8 mouse cellular contexts compared by ENCODE assay signal in the genomic region with DNA sequence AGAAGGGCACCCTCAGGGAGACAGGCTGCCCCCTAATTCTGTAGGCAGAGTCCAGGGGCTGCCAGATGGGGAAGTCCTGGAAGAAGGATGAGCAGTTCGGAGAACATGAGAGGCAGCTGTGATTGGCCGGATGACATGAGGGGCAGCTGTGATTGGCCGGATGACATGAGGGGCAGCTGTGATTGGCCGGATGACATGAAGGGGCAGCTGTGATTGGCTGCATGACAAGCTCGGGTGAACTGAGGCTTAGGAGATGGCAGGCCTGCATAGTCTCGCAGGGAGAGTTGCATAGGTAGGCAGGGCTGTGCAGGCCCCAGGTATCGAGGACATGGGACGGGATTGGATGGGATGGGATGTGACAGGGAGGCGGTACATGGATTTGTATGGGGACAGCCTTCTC. TPM values are rescaled to one million over a fixed set of nuclear protein-coding genes. Genes with fewer than 3 reads are reported as not detected.
A peak's percentile ranks its signal among the peaks of the same experiment; 100 is the strongest.
DNase-seq lines count a peak whose midpoint lies in the region; ATAC-seq and TF ChIP-seq lines count a peak whose summit lies in the region.

No protein-coding gene starts in this region.

- peaks cover 7% of the 10 kb centered on the region; the same call in 1 of the 2 replicates for H3K4me1 ChIP-seq in hindbrain, postnatal 0 days (ENCODE audit: insufficient read depth, low read length)
- H3K4me1 ChIP-seq in midbrain, embryonic 15.5 days, result peaks cover 10% of the 10 kb centered on the region

- no peak overlapping the region for H3K4me3 ChIP-seq in hindbrain, postnatal 0 days (ENCODE audit: low read length)
- 0 out of 2 replicates have a peak overlapping the region, but pooled peaks have one; percentile 8 for H3K4me3 ChIP-seq in midbrain, embryonic 15.5 days

- no peaks in the 10 kb centered on the region for H3K36me3 ChIP-seq in hindbrain, postnatal 0 days (ENCODE audit: insufficient read depth, low read length)
- H3K36me3 ChIP-seq in midbrain, embryonic 15.5 days (replicated peaks), result no peaks in the 10 kb centered on the region

- no peak overlapping the region for H3K9ac ChIP-seq in hindbrain, postnatal 0 days (replicated peaks; ENCODE audit: low read length)
- no peak overlapping the region for H3K9ac ChIP-seq in midbrain, embryonic 15.5 days

- no peak for TF ChIP-seq CTCF in hindbrain, postnatal 0 days (IDR thresholded peaks at IDR 0.05; ENCODE audit: low read depth)

- peak; percentile 46 to 61 for DNase-seq in kidney, postnatal 4 days
- DNase-seq in kidney, adult 11 months, result no peak
- peak; percentile 73 for DNase-seq in embryo, embryonic 11 days
- peak; percentile 57 for DNase-seq in hindbrain, postnatal 0 days (ENCODE audit: low spot score)
- no peak for DNase-seq in T-cell, adult 2 months (ENCODE audit: low spot score)
- no peak for DNase-seq in left cerebral cortex, adult 18-20 months (ENCODE audit: low spot score in 2 of 2)

- H3K27me3 ChIP-seq in hindbrain, postnatal 0 days (ENCODE audit: insufficient read depth, low read length), result no peaks in the 10 kb centered on the region
- H3K27me3 ChIP-seq in midbrain, embryonic 15.5 days (replicated peaks), result no peaks in the 10 kb centered on the region

- H3K9me3 ChIP-seq in hindbrain, postnatal 0 days (ENCODE audit: low read length), result no peaks in the 10 kb centered on the region
- H3K9me3 ChIP-seq in midbrain, embryonic 15.5 days, result no peaks in the 10 kb centered on the region

- WGBS in hindbrain, postnatal 0 days, result 16% methylated on average over 9 of the region's 9 CpGs
- 8% methylated on average over 9 of the region's 9 CpGs for WGBS in midbrain, embryonic 15.5 days

- no peak overlapping the region for H3K4me2 ChIP-seq in hindbrain, postnatal 0 days (ENCODE audit: low read depth, low read length)
- peak overlapping the region; percentile 38 for H3K4me2 ChIP-seq in midbrain, embryonic 15.5 days

- no peak overlapping the region for H3K27ac ChIP-seq in hindbrain, postnatal 0 days
- H3K27ac ChIP-seq in midbrain, embryonic 15.5 days, result 0 out of 2 replicates have a peak overlapping the region, but pooled peaks have one; percentile 18

- ATAC-seq in hindbrain, postnatal 0 days, result peak; percentile 53
- peak; percentile 83 for ATAC-seq in midbrain, embryonic 15.5 days (replicated peaks)
- ATAC-seq in erythroid progenitor cell, adult 5-6 weeks (replicated peaks; ENCODE audit: low FRiP score, poor library complexity, severe bottlenecking), result no peak

RNA-seq across cellular contexts. Expression of a gene that starts 13.7 kb away (rescaled TPM):
- total RNA-seq in hindbrain, postnatal 0 days (2014; rRNA removed), result 10.2 and 10.8 TPM in 2 replicates
- 2.8 and 3.2 TPM in 2 replicates for polyA plus RNA-seq in hindbrain, postnatal 0 days (2015; fragmentation: Nextera tagmentation; extraction: Ambion mirVana)
- 2.7 and 2.8 TPM in 2 replicates for polyA plus RNA-seq in midbrain, embryonic 15.5 days (2015; fragmentation: Nextera tagmentation; extraction: Ambion mirVana)
- total RNA-seq in erythroid progenitor cell, adult 5-6 weeks (2015; ENCODE audit: low replicate concordance), result not detected in 2 replicates
- total RNA-seq in erythroid progenitor cell, adult 5-6 weeks (2017; ENCODE audit: low replicate concordance), result not detected in 2 replicates
- 1 to 10 TPM; 7.9 to 9.0 TPM for total RNA-seq in left cerebral cortex, adult 18-20 months (2021)

RNA-seq across cellular contexts. Expression of a gene that starts 17.2 kb away (rescaled TPM):
- total RNA-seq in hindbrain, postnatal 0 days (2014; rRNA removed), result 86.3 and 94.7 TPM in 2 replicates
- polyA plus RNA-seq in hindbrain, postnatal 0 days (2015; fragmentation: Nextera tagmentation; extraction: Ambion mirVana), result 16.9 and 17.0 TPM in 2 replicates
- polyA plus RNA-seq in midbrain, embryonic 15.5 days (2015; fragmentation: Nextera tagmentation; extraction: Ambion mirVana), result 15.3 and 15.8 TPM in 2 replicates
- not detected in 2 replicates for total RNA-seq in erythroid progenitor cell, adult 5-6 weeks (2015; ENCODE audit: low replicate concordance)
- 0.64 and 6.3 TPM in 2 replicates for total RNA-seq in erythroid progenitor cell, adult 5-6 weeks (2017; ENCODE audit: low replicate concordance)
- total RNA-seq in left cerebral cortex, adult 18-20 months (2021), result 10 to 100 TPM; 75.6 to 77.6 TPM

RNA-seq across cellular contexts. Expression of a gene that starts 41.8 kb away (rescaled TPM):
- total RNA-seq in hindbrain, postnatal 0 days (2014; rRNA removed), result 36.3 and 39.8 TPM in 2 replicates
- polyA plus RNA-seq in hindbrain, postnatal 0 days (2015; fragmentation: Nextera tagmentation; extraction: Ambion mirVana), result 46.2 and 49.7 TPM in 2 replicates
- polyA plus RNA-seq in midbrain, embryonic 15.5 days (2015; fragmentation: Nextera tagmentation; extraction: Ambion mirVana), result 23.6 and 24.9 TPM in 2 replicates
- total RNA-seq in erythroid progenitor cell, adult 5-6 weeks (2015; ENCODE audit: low replicate concordance), result not detected in 2 replicates
- not detected in 2 replicates for total RNA-seq in erythroid progenitor cell, adult 5-6 weeks (2017; ENCODE audit: low replicate concordance)
- total RNA-seq in left cerebral cortex, adult 18-20 months (2021), result 100 to 1,000 TPM; 259 to 273 TPM

Comparison
In these comparisons a context has a peak if more than half of its experiments do, and no peak if none do; other contexts are left out.
1. DNase-seq: peak in kidney, postnatal 4 days (2 of 2), embryo, embryonic 11 days (single experiment) and hindbrain, postnatal 0 days (single experiment); none in kidney, adult 11 months (single experiment), T-cell, adult 2 months (single experiment) and left cerebral cortex, adult 18-20 months (0 of 2).
2. RNA of a gene that starts 13.7 kb away (total RNA-seq): 10.2 to 10.8 TPM in hindbrain, postnatal 0 days and 7.9 to 9.0 TPM in left cerebral cortex, adult 18-20 months; not detected in erythroid progenitor cell, adult 5-6 weeks; every median in the first group is over 4 times any median in the second.
3. RNA of a gene that starts 17.2 kb away (total RNA-seq): 86.3 to 94.7 TPM in hindbrain, postnatal 0 days and 75.6 to 77.6 TPM in left cerebral cortex, adult 18-20 months; 0.64 to 6.3 TPM in erythroid progenitor cell, adult 5-6 weeks; every median in the first group is over 10 times any median in the second.
4. RNA of a gene that starts 41.8 kb away (total RNA-seq): 259 to 273 TPM in left cerebral cortex, adult 18-20 months and 36.3 to 39.8 TPM in hindbrain, postnatal 0 days; not detected in erythroid progenitor cell, adult 5-6 weeks; every median in the first group is over 10 times any median in the second.